Mouse (Mus musculus) liver, adult 2 months (tissue): ENCODE data around the gene Slc48a1.

Experiments
- CTCF ChIP-seq: fragments of 200-500 bp; IDR thresholded peaks from 2 replicates; pipeline ENCODE4 v1.5.1; 2011; ENCODE audit warnings: low read depth, low read length, control low read depth
- POLR2A ChIP-seq: fragments of 200-500 bp; IDR thresholded peaks from 2 replicates; pipeline ENCODE4 v1.6.1; 2011; ENCODE audit warnings: low read length, control low read depth; ENCODE audit not compliant: insufficient read depth; ENCODE audit errors: extremely low read depth

- TF ChIP-seq POLR2A (no peak), CTCF (no peak)
Measured at GRCm38 (mm10) chr15:97796674-97797310, 18.5 kb downstream of the Slc48a1 start.
